In genomic region chr10:19502874-19503273, GRCm38 (mm10) we compare ENCODE assay signal across 17 mouse cellular contexts.
"Had no signal": no experiment of that assay in that cellular context is flagged by ENCODE, and none has a peak within 500 bp of the region (broad histone marks: within the 10 kb centered on the region; RNA-seq: fewer than 3 reads in every experiment).

No protein-coding gene starts in this region.

- ATAC-seq: intestine, embryonic 15.5 days; liver, postnatal 0 days; midbrain, embryonic 15.5 days had no signal

- H3K9me3 ChIP-seq: intestine, embryonic 15.5 days; limb, embryonic 12.5 days; liver, embryonic 13.5 days; lung, embryonic 15.5 days; midbrain, embryonic 15.5 days; neural tube, embryonic 12.5 days had no signal

- H3K4me3 ChIP-seq: intestine, embryonic 15.5 days; limb, embryonic 12.5 days; liver, embryonic 13.5 days; lung, embryonic 15.5 days; megakaryocyte, embryonic 14.5 days; midbrain, embryonic 15.5 days; neural tube, embryonic 12.5 days had no signal

- H3K4me1 ChIP-seq: intestine, embryonic 15.5 days; limb, embryonic 12.5 days; liver, embryonic 13.5 days; lung, embryonic 15.5 days; midbrain, embryonic 15.5 days; neural tube, embryonic 12.5 days had no signal

- H3K4me2 ChIP-seq: intestine, embryonic 15.5 days; limb, embryonic 12.5 days; liver, embryonic 13.5 days; lung, embryonic 15.5 days; midbrain, embryonic 11.5 days; midbrain, embryonic 15.5 days; neural tube, embryonic 12.5 days had no signal

- H3K27ac ChIP-seq: intestine, embryonic 15.5 days; limb, embryonic 12.5 days; liver, embryonic 13.5 days; lung, embryonic 15.5 days; macrophage; midbrain, embryonic 15.5 days; neural tube, embryonic 12.5 days; stomach, postnatal 0 days had no signal

- H3K9ac ChIP-seq: intestine, embryonic 15.5 days; limb, embryonic 12.5 days; liver, embryonic 13.5 days; liver, postnatal 0 days; lung, embryonic 15.5 days; midbrain, embryonic 15.5 days; neural tube, embryonic 12.5 days had no signal

- H3K27me3 ChIP-seq: intestine, embryonic 15.5 days; limb, embryonic 12.5 days; liver, embryonic 13.5 days; lung, embryonic 15.5 days; midbrain, embryonic 15.5 days; neural tube, embryonic 12.5 days had no signal

- H3K36me3 ChIP-seq: intestine, embryonic 15.5 days; limb, embryonic 12.5 days; liver, embryonic 13.5 days; lung, embryonic 15.5 days; midbrain, embryonic 15.5 days; neural tube, embryonic 12.5 days had no signal

- DNase-seq: kidney, adult 18-20 months; kidney, postnatal 14 days; liver; liver, embryonic 13.5 days; liver, postnatal 0 days; lung, postnatal 14 days; thymus, adult 2 months; thymus, postnatal 25 days had no signal
